Mouse (Mus musculus) ES-E14 (cell line): ENCODE measurements around the gene Gm11239.

Source experiments
- CHD2 ChIP-seq: IDR thresholded peaks from 2 replicates; pipeline ENCODE4 v1.6.1; 2014; ENCODE audit warnings: mild to moderate bottlenecking, low read depth, low read length, inconsistent platforms
- HCFC1 ChIP-seq: IDR thresholded peaks from 2 replicates; pipeline ENCODE4 v1.6.1; 2012; ENCODE audit warnings: low read length, inconsistent platforms, borderline replicate concordance; ENCODE audit not compliant: insufficient read depth
- MAFK ChIP-seq: IDR thresholded peaks from 2 replicates; pipeline ENCODE4 v1.6.1; 2014; ENCODE audit warnings: mild to moderate bottlenecking, low read depth, low read length, inconsistent platforms; ENCODE audit not compliant: insufficient read depth
- ZC3H11A ChIP-seq: IDR thresholded peaks from 2 replicates; pipeline ENCODE4 v1.6.1; 2012; ENCODE audit warnings: low read depth, mild to moderate bottlenecking, inconsistent platforms, low read length, borderline replicate concordance
- ZNF384 ChIP-seq: IDR thresholded peaks from 2 replicates; pipeline ENCODE4 v1.6.1; 2012; ENCODE audit warnings: low read depth, low read length, inconsistent platforms

DNA sequence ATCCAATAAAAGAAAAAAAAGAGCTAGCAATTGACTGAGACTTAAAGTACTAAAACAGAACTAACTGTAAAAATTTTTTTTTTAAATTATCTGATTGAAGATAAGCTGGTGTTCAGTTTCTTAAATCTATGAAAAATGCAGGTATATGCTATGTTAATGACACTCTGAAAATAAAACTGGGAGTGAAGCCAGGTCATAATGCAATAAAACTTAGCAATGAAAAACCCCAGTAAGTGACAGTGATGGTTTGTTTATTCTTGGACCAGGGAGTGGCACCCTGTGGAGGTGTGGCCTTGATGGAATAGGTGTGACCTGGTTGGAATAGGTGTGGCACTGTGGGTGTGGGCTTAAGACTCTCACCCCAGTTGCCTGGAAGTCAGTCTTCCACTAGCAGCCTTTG lies 51.7 kb downstream of the Gm11239 start:
- TF ChIP-seq CHD2, result no peak
- no peak for TF ChIP-seq HCFC1
- no peak for TF ChIP-seq ZC3H11A
- no peak for TF ChIP-seq ZNF384
- TF ChIP-seq MAFK, result no peak
